Mouse (Mus musculus) heart, postnatal 0 days (tissue): ENCODE measurements at regions not wholly inside any gene's neighbourhood (a gene's known extent, or its start where the extent isn't known, plus 50 kb on each side); places are given as distances from the start of the nearest gene placed in this dataset.

Source experiments
- CTCF ChIP-seq: IDR thresholded peaks from 2 replicates; pipeline ENCODE4 v1.5.1; 2016; ENCODE audit warnings: antibody characterized with exemption, control low read depth, low read depth
- EP300 ChIP-seq: IDR thresholded peaks from 2 replicates; pipeline ENCODE4 v1.6.1; 2016; ENCODE audit warnings: antibody characterized with exemption, low read depth

DNA sequence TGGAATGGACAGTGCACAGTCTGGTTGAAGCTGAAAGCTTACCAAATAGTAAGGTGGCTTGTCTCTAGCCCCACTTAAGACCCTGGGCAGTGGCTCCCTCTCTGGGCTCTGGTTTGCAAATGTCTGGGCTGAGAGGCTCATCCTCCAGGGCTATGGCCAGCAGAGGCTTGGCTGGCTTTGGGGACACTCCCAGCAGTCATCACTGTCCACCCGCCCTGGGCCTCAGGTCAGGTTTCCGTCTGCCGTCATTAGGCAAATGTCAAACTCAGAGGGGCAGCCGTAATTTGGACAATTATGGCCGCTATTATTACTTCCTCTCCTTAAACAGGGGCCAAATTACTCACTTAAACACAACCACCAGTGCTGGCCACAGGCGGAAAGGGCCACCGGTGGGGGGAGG, 83.5 kb downstream of the Barx1 start:
- TF ChIP-seq CTCF (no peak), EP300 (no peak)
